Mouse (Mus musculus) midbrain, embryonic 12.5 days (tissue): ENCODE results near the gene Slc22a23. TPM values are rescaled to one million over a fixed set of nuclear protein-coding genes. Genes with fewer than 3 reads are reported as not detected.

Experiments used
- ATAC-seq: fragments of 200-750 bp; cut with Nextera tagmentation; 2 replicates; pipeline ENCODE4 v1.8.0; 2017; ENCODE audit warnings: low read depth, moderate TSS enrichment, moderate library complexity; ENCODE audit not compliant: low FRiP score
- H3K27ac ChIP-seq: fragments of 300-500 bp; sonication (generic); replicated peaks from 2 replicates; pipeline ENCODE4 v1.5.1; 2016; ENCODE audit warnings: mild to moderate bottlenecking
- H3K27me3 ChIP-seq: fragments of 300-500 bp; sonication (generic); 2 replicates; pipeline ENCODE4 v1.6.1; 2016; ENCODE audit warnings: mild to moderate bottlenecking
- H3K36me3 ChIP-seq: fragments of 300-500 bp; sonication (generic); 2 replicates; pipeline ENCODE4 v1.6.1; 2016
- H3K4me1 ChIP-seq: fragments of 300-500 bp; sonication (generic); 2 replicates; pipeline ENCODE4 v1.6.1; 2016
- H3K4me2 ChIP-seq: fragments of 300-500 bp; sonication (generic); replicated peaks from 2 replicates; pipeline ENCODE4 v1.6.1; 2016; ENCODE audit warnings: mild to moderate bottlenecking, moderate library complexity
- H3K4me3 ChIP-seq: fragments of 300-500 bp; sonication (generic); 2 replicates; pipeline ENCODE4 v1.5.1; 2016; ENCODE audit warnings: mild to moderate bottlenecking
- H3K9ac ChIP-seq: fragments of 300-500 bp; sonication (generic); replicated peaks from 2 replicates; pipeline ENCODE4 v1.6.1; 2016; ENCODE audit warnings: mild to moderate bottlenecking, moderate library complexity
- H3K9me3 ChIP-seq: fragments of 300-500 bp; sonication (generic); 2 replicates; pipeline ENCODE4 v1.6.1; 2016; ENCODE audit warnings: mild to moderate bottlenecking
- WGBS: fragments of 180-500 bp; shearing (Covaris S2); methylation state at CpG from one replicate; pipeline ENCODE4 v1.1.7; 2016; 5-methylcytosine and 5-hydroxymethylcytosine counted together
- polyA plus RNA-seq: library from polyadenylated mRNA; unstranded; fragments of >200 nt; fragmentation: Nextera tagmentation; extraction: Ambion mirVana; gene quantifications from 2 replicates; pipeline ENCODE4 v1.2.1, GENCODE M21; 2016

Slc22a23 gene
- polyA plus RNA-seq, 1 experiment from 2014 or later: 24.3 TPM

DNA sequence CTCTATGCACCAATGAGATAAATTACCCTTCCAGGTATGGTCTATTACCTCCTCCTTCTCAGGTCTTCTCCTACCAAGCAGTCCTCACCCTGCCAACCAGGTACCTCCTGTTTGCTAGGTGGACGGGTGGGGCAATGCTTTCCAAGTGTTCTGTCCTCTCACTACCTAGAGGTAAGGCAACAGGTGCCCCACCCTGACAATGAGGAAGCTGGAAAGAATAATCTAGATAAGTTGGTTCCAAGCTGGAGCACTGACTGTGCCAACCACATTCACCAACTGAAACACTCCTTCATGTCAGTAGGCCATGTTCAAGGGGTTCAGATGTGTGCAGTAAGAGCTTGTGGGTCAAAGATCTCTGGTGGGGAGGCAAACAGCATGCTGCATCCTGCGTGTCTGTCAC is 10.1 kb downstream of the Slc22a23 start:
- Histone ChIP-seq H3K36me3 (peaks cover 7% of the 10 kb centered on the region), H3K4me1 (peaks cover 14% of the 10 kb centered on the region; the same call in 1 of the 2 replicates), H3K27ac (no peak overlapping the region), H3K27me3 (no peaks in the 10 kb centered on the region), H3K4me2 (no peak overlapping the region), H3K9ac (no peak overlapping the region), H3K4me3 (no peak overlapping the region), H3K9me3 (no peaks in the 10 kb centered on the region)
- no peak for ATAC-seq
- WGBS: 93% methylated on average over 2 of the region's 2 CpGs

DNA sequence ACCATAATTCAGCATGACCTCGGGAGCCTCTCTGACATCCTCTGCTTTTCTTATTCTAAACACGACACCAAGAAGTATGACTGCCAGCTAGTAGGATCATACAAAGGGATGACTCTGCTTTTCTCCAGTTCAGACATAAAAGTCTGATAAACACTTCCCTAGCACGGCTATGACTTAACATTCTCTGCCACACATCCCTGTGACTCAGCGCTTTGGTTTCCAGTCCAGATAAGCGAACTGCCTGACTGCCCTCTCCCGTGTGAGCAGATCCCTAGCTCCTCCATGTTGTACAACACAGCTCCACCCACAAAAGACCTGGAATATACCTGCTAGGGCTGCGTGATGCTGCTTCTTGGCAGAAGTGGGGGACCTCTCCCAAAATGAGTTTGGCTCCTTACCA is 12.2 kb downstream of the Slc22a23 start:
- no peak overlapping the region for H3K4me2 ChIP-seq
- 0 out of 2 replicates have a peak, but pooled peaks cover 3% of the 10 kb centered on the region for H3K36me3 ChIP-seq
- no peaks in the 10 kb centered on the region for H3K27me3 ChIP-seq
- peaks cover 14% of the 10 kb centered on the region; the same call in 1 of the 2 replicates for H3K4me1 ChIP-seq
- no peak for ATAC-seq
- H3K4me3 ChIP-seq: no peak overlapping the region
- WGBS: 59% methylated on average over 7 of the region's 7 CpGs
- no peak overlapping the region for H3K27ac ChIP-seq
- H3K9me3 ChIP-seq: no peaks in the 10 kb centered on the region
- no peak overlapping the region for H3K9ac ChIP-seq

DNA sequence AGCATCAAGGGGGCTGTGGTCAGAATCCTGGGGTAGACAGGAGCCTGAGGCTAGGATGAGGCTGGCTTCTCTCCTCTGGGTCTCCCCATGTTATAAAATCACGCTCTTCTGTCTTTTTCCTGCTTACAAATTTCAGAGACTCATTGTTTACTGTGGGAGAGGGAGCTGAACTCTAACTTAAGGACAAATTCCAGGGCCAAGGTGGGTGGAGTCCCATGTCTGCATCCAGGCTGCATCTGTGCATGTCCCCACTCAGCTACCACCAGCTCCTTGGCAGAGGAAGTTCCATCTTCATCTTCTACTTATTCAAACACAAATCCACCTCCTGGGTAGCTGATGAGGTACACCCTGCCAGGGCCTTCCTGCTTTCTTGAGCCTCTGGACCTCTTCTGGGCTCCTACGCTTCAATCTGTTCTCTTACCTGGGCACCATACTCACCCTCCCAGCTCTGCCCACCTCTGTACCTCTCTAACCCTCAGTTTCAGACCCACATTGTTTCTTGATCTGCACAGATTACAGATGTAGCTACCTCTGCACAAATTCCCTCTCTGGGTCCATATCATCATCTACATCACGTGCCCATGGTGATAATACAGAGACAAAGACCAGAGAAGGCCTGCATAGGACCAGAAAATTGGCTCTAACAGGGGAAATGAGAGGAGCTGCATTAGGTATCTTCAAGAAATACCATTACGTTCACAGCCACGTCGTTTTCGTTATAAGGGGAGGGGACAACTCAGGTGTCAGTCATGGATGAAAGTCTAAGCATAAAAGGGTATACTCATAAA is 13.4 kb downstream of the Slc22a23 start:
- Histone ChIP-seq H3K27me3 (no peaks in the 10 kb centered on the region), H3K4me3 (no peak overlapping the region), H3K9me3 (no peaks in the 10 kb centered on the region), H3K36me3 (0 out of 2 replicates have a peak, but pooled peaks cover 3% of the 10 kb centered on the region), H3K27ac (no peak overlapping the region), H3K4me1 (peaks cover 14% of the 10 kb centered on the region; the same call in 1 of the 2 replicates), H3K9ac (no peak overlapping the region; the same call in 1 of the 2 replicates), H3K4me2 (no peak overlapping the region)
- no peak for ATAC-seq
- 90% methylated on average over 7 of the region's 7 CpGs for WGBS

DNA sequence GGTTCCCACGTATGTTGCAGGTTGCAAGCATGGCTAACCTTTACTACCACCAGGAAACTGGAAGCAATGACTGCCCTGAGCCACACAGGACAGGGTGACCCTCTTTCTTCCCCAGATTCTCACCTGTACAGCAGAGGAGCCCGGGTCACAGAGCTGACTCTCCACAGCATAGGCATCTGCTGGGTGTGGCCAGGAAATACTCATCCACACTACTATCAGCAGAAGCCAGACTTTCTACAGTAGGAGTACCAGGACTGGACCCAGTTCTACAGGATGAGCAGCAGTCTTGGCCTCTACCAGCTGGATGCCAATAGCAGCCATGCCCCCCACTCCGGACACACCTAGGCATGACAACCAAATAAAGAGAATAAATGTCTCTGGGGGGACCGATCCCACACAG is 15.4 kb downstream of the Slc22a23 start:
- H3K27me3 ChIP-seq: no peaks in the 10 kb centered on the region
- no peak for ATAC-seq
- H3K36me3 ChIP-seq: no peaks in the 10 kb centered on the region
- H3K27ac ChIP-seq: no peak overlapping the region
- no peaks in the 10 kb centered on the region for H3K9me3 ChIP-seq
- H3K4me2 ChIP-seq: no peak overlapping the region
- H3K4me1 ChIP-seq: peaks cover 14% of the 10 kb centered on the region; the same call in 1 of the 2 replicates
- WGBS: 98% methylated on average over 4 of the region's 4 CpGs
- no peak overlapping the region for H3K9ac ChIP-seq
- no peak overlapping the region for H3K4me3 ChIP-seq

DNA sequence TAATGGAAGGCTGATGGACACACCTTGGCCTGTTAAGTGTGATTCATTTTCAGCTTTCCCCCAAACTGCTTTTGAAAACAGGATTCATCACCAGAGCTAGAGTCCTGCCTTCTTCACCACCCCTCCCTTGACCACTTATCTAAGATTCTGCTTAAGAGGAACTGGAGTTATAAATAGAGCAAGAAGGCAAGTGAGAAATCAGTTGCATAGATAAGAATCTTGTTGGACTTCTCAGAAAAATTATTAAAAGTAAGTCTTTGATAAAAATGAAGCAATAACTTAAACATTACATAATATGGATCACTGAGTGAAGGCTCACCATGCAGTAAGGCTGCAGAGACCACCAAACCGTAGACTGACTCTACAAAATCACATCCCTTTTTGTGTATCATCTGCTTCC is 18.0 kb downstream of the Slc22a23 start:
- WGBS: 93% methylated on average over 1 of the region's 1 CpGs
- Histone ChIP-seq H3K27me3 (no peaks in the 10 kb centered on the region), H3K9me3 (no peaks in the 10 kb centered on the region), H3K4me1 (0 out of 2 replicates have a peak, but pooled peaks cover 11% of the 10 kb centered on the region), H3K9ac (no peak overlapping the region), H3K4me2 (no peak overlapping the region), H3K27ac (no peak overlapping the region), H3K4me3 (no peak overlapping the region), H3K36me3 (no peaks in the 10 kb centered on the region)
- no peak for ATAC-seq

DNA sequence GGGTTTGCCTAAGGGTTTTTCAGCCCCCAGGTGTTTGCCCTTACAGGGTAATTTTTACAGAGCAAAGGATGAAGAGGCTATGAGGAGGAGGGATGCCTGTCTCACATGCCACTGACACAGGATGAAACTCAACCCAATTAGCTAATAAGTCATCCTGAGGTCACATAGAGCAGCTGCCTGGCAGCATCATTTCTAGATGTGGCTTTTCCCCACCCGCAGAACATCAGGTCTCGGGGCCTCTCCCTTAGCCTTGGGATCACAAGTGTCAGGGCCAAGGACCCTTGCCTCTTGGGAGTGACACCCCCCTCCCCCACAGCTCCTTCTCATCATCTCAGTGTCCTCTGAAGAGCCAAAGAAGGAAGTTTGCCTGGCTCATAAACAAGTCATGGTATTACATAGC is 21.6 kb downstream of the Slc22a23 start:
- no peak for ATAC-seq
- no peak overlapping the region for H3K27ac ChIP-seq
- H3K4me3 ChIP-seq: no peak overlapping the region
- no peaks in the 10 kb centered on the region for H3K36me3 ChIP-seq
- no peaks in the 10 kb centered on the region for H3K9me3 ChIP-seq
- 0 out of 2 replicates have a peak, but pooled peaks cover 4% of the 10 kb centered on the region for H3K4me1 ChIP-seq
- H3K4me2 ChIP-seq: no peak overlapping the region
- H3K9ac ChIP-seq: no peak overlapping the region
- H3K27me3 ChIP-seq: no peaks in the 10 kb centered on the region
- WGBS: 88% methylated on average over 2 of the region's 2 CpGs

DNA sequence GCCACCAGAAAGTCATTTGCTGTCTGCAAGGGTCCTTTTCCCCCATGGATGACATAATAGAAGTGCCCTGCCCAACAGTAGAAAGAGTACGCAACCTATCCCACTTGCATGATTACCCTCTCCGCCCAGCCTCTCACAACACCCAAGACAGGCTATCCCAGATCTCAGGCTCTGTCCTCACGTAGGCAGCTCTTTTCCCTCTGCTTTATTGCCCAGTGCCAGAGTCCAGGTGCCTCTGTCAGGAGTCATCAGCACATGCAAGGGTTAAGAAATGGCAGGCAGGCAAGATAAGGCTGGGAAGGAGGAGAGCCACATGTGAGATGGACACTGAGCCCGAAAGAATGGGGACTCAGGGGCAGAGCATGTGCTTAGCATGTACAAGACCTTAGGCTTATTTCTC is 24.5 kb downstream of the Slc22a23 start:
- 0 out of 2 replicates have a peak, but pooled peaks cover 9% of the 10 kb centered on the region for H3K36me3 ChIP-seq
- no peak overlapping the region for H3K4me2 ChIP-seq
- no peak for ATAC-seq
- no peaks in the 10 kb centered on the region for H3K27me3 ChIP-seq
- H3K9me3 ChIP-seq: no peaks in the 10 kb centered on the region
- 90% methylated on average over 4 of the region's 4 CpGs for WGBS
- no peak overlapping the region for H3K9ac ChIP-seq
- H3K4me1 ChIP-seq: 0 out of 2 replicates have a peak, but pooled peaks cover 6% of the 10 kb centered on the region
- H3K4me3 ChIP-seq: no peak overlapping the region
- no peak overlapping the region for H3K27ac ChIP-seq

DNA sequence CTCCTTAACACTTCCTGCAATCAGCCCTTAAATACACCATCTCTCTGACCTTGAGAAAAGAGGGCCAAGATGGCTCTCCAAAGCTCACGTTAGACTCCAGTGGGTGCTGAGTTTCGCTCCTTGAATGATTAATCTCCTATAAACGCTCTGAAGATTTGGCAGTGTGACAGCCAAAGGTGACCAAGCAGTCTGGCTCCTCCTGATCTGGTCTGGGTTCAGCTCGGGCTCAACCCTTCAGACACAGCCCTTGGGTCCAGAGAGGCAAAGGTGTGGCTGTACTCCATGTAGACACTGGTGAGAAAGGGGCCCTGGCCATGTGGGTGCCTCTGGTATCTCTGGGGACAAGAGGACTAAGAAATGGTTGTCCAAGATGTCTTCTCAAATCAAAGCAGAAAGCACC is 27.9 kb downstream of the Slc22a23 start:
- ATAC-seq: no peak

DNA sequence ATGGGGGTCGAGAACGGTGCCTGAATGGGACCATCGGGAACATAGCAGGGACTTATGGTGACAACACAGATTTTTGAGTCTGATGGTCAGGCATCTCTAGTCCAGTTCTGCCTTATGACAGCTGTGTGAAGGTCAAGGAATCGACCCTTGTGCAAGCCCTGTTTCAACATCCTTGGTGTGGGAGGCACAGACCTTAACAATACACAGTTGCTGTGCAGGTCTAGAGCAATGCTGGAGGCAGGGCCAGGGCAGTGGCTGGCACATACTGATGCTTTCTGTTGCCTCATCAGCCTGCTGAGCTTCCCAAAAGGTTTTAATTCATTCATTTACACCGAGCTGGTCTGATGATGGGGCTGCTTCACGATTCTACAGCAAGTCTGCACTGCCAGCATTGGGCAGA is 28.5 kb downstream of the Slc22a23 start:
- peaks cover 17% of the 10 kb centered on the region; the same call in 1 of the 2 replicates for H3K4me1 ChIP-seq
- H3K4me2 ChIP-seq: no peak overlapping the region
- H3K27me3 ChIP-seq: no peaks in the 10 kb centered on the region
- WGBS: 86% methylated on average over 6 of the region's 6 CpGs
- H3K36me3 ChIP-seq: 0 out of 2 replicates have a peak, but pooled peaks cover 9% of the 10 kb centered on the region
- no peaks in the 10 kb centered on the region for H3K9me3 ChIP-seq
- no peak for ATAC-seq
- no peak overlapping the region for H3K9ac ChIP-seq
- H3K27ac ChIP-seq: no peak overlapping the region
- no peak overlapping the region for H3K4me3 ChIP-seq

More for the DNA sequence above, 27.9 kb downstream of the Slc22a23 start:
- WGBS: 91% methylated on average over 4 of the region's 4 CpGs
- Histone ChIP-seq H3K4me3 (no peak overlapping the region), H3K27ac (no peak overlapping the region), H3K27me3 (no peaks in the 10 kb centered on the region), H3K4me1 (peaks cover 17% of the 10 kb centered on the region; the same call in 1 of the 2 replicates), H3K9ac (no peak overlapping the region), H3K9me3 (no peaks in the 10 kb centered on the region), H3K36me3 (0 out of 2 replicates have a peak, but pooled peaks cover 9% of the 10 kb centered on the region), H3K4me2 (no peak overlapping the region)

DNA sequence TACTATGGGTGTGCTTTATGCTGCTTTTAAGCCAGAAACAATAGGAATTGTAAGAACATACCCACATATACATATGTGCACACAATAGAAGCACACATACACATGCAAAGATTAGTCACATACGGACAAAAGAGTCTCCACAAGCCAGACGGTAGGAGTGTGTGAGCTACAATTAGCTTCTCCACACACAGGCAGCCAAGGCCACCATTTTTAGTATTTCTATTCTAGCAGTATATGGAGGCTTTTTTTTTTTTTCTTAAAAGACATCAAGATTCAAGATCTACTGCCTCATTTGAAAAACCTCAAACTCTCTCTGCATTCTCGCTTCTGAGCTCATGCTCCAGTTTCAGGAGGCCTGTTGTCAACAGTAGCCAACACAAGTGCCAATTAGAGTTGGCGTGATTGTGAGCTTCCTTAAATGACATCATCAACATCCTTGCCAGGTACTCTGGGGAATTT is 31.9 kb downstream of the Slc22a23 start:
- no peak overlapping the region for H3K4me2 ChIP-seq
- peaks cover 19% of the 10 kb centered on the region; the same call in 1 of the 2 replicates for H3K4me1 ChIP-seq
- 61% methylated on average over 4 of the region's 4 CpGs for WGBS
- H3K27ac ChIP-seq: no peak overlapping the region
- H3K4me3 ChIP-seq: no peak overlapping the region
- H3K9ac ChIP-seq: no peak overlapping the region
- 0 out of 2 replicates have a peak, but pooled peaks cover 9% of the 10 kb centered on the region for H3K36me3 ChIP-seq
- no peaks in the 10 kb centered on the region for H3K27me3 ChIP-seq
- ATAC-seq: peak; percentile 52; the same call in 1 of the 2 replicates
- no peaks in the 10 kb centered on the region for H3K9me3 ChIP-seq

DNA sequence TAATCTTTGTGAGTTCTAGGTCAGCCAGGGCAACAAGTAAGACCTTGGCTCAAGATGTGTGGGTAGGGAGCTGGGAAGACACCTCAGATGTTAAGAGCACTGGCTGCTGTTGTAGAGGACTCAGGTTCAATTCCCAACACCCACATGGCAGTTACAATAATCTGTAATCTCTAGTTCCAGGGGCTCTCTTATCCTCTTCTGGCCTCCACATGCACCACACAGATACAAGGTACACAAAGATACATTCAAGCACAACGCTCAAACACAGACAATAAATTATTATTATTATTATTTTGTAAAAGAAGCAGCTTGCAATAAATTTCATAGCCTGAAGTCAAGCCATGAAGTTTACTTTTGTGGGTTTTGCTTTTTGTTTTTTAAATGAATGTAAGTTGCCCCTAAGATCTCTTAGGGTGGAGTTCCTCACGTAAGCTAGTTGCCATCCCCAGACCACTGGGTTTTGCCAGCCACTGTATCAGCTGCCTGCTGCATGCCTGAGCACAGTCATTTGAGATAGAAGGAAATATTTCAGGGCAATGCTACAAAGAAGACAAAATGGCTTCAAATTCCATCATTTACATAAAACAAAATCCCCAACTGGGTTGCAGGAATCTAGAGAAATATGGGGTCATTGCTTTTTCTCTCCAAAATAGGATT is 32.5 kb downstream of the Slc22a23 start:
- H3K27ac ChIP-seq: no peak overlapping the region
- 0 out of 2 replicates have a peak, but pooled peaks cover 9% of the 10 kb centered on the region for H3K36me3 ChIP-seq
- whole genome bisulfite sequencing: 84% methylated on average over 2 of the region's 2 CpGs
- H3K27me3 ChIP-seq: no peaks in the 10 kb centered on the region
- ATAC-seq: no peak
- H3K9me3 ChIP-seq: no peaks in the 10 kb centered on the region
- no peak overlapping the region for H3K9ac ChIP-seq
- no peak overlapping the region for H3K4me2 ChIP-seq
- H3K4me1 ChIP-seq: peaks cover 22% of the 10 kb centered on the region; the same call in 1 of the 2 replicates
- H3K4me3 ChIP-seq: no peak overlapping the region

DNA sequence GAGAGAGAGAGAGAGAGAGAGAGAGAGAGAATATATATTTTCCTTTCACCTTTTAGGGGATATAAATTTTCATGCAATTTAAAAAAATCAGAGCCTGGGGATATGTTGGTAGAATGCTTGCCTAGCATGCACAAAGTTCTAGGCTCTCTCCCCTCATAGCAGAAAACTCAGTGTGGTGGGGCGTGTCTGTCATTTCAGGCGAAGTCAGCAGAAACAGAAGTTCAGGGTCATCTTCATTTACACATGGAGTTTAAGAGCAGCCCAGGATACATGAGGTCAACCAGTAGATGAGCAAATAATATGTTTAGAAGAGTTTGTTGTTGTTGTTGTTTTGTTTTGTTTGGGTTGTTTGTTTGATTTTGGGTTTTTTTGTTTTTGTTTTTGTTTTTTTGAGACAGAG is 33.4 kb downstream of the Slc22a23 start:
- Histone ChIP-seq H3K27ac (no peak overlapping the region), H3K4me1 (peaks cover 20% of the 10 kb centered on the region; the same call in 1 of the 2 replicates), H3K4me2 (no peak overlapping the region), H3K9me3 (no peaks in the 10 kb centered on the region), H3K27me3 (no peaks in the 10 kb centered on the region), H3K36me3 (0 out of 2 replicates have a peak, but pooled peaks cover 2% of the 10 kb centered on the region), H3K4me3 (no peak overlapping the region), H3K9ac (no peak overlapping the region)
- 87% methylated on average over 2 of the region's 2 CpGs for WGBS
- ATAC-seq: no peak
